In the genomic region with DNA sequence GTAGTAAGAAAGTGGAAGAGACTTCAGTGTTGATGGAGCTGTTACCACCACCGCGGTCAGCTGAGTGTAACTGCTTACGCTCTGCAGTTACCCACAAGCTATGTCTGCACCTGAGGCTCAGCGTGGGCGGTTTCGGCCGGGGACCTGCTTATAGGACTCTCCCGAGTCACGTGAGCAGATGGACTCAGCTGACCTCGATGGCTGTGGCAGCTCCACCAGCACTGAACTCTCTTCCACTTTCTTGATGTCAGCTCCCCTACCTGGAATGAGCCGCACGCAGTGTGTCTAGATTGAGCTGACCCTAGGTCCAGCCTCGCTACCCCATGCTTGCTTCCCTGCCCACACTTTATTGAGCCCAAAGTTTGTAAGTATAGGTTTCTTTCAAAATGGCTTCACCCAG, we compare ENCODE assay signal across 24 mouse cellular contexts. TPM values are rescaled to one million over a fixed set of nuclear protein-coding genes. Genes with fewer than 3 reads are reported as not detected.
DNase-seq lines count a peak whose midpoint lies in the region; ATAC-seq lines count a peak whose summit lies in the region.
"Had no signal": no experiment of that assay in that cellular context is flagged by ENCODE, and none has a peak within 500 bp of the region (broad histone marks: within the 10 kb centered on the region; RNA-seq: fewer than 3 reads in every experiment).

No protein-coding gene starts in this region.

- H3K36me3 ChIP-seq in heart, embryonic 10.5 days, result no peaks in the 10 kb centered on the region; the same call in 1 of the 2 replicates
- H3K36me3 ChIP-seq in limb, embryonic 10.5 days, result no peaks in the 10 kb centered on the region
- no peaks in the 10 kb centered on the region for H3K36me3 ChIP-seq in hindbrain, embryonic 13.5 days
- H3K36me3 ChIP-seq: embryonic facial prominence, embryonic 10.5 days; embryonic facial prominence, embryonic 12.5 days; forebrain, embryonic 15.5 days; G1E had no signal

- no peak overlapping the region for H3K4me2 ChIP-seq in hindbrain, embryonic 13.5 days
- H3K4me2 ChIP-seq: embryonic facial prominence, embryonic 12.5 days; forebrain, embryonic 13.5 days; forebrain, embryonic 15.5 days had no signal

- no peak overlapping the region for H3K4me3 ChIP-seq in heart, embryonic 10.5 days
- H3K4me3 ChIP-seq in limb, embryonic 10.5 days, result no peak overlapping the region
- no peak overlapping the region for H3K4me3 ChIP-seq in hindbrain, embryonic 13.5 days
- H3K4me3 ChIP-seq: embryonic facial prominence, embryonic 10.5 days; embryonic facial prominence, embryonic 12.5 days; forebrain, embryonic 13.5 days; forebrain, embryonic 15.5 days had no signal

- H3K9ac ChIP-seq in hindbrain, embryonic 13.5 days, result no peak overlapping the region
- H3K9ac ChIP-seq: embryonic facial prominence, embryonic 12.5 days; forebrain, embryonic 13.5 days; forebrain, embryonic 15.5 days; forebrain, postnatal 0 days had no signal

- no peak for ATAC-seq in hindbrain, embryonic 13.5 days (ENCODE audit: low FRiP score)
- ATAC-seq: activated CD4-positive, CD25-positive, alpha-beta regulatory T cell, adult 4 months; CD4-positive, CD25-positive, alpha-beta regulatory T cell, adult 4 months; forebrain, embryonic 13.5 days; forebrain, embryonic 15.5 days; forebrain, postnatal 0 days; Patski had no signal

- peak; percentile 70 for DNase-seq in heart, embryonic 10.5 days (ENCODE audit: low spot score)
- no peak for DNase-seq in heart, postnatal 14 days
- peak; percentile 12 for DNase-seq in limb, embryonic 10.5 days (ENCODE audit: low spot score)
- no peak for DNase-seq in thymus, postnatal 14 days
- DNase-seq: adrenal gland, adult 8-10 months; adrenal gland, postnatal 14 days; adrenal gland, postnatal 36 days; B cell, adult 2 months; cerebellum, adult 11-12 months; cerebellum, adult 2 months; cerebellum, adult 9-10 months; cerebellum, postnatal 10 days; cerebellum, postnatal 25 days had no signal

- no peaks in the 10 kb centered on the region for H3K27me3 ChIP-seq in heart, embryonic 10.5 days (ENCODE audit: insufficient read depth, poor library complexity, severe bottlenecking)
- H3K27me3 ChIP-seq in limb, embryonic 10.5 days (ENCODE audit: low read depth, poor library complexity, severe bottlenecking), result no peaks in the 10 kb centered on the region
- H3K27me3 ChIP-seq in hindbrain, embryonic 13.5 days, result no peaks in the 10 kb centered on the region
- H3K27me3 ChIP-seq: CH12.LX; forebrain, embryonic 13.5 days; forebrain, embryonic 15.5 days; Patski had no signal

- no peak overlapping the region for H3K27ac ChIP-seq in heart, embryonic 10.5 days
- no peak overlapping the region for H3K27ac ChIP-seq in limb, embryonic 10.5 days
- H3K27ac ChIP-seq in hindbrain, embryonic 13.5 days, result no peak overlapping the region
- H3K27ac ChIP-seq: embryonic facial prominence, embryonic 10.5 days; embryonic facial prominence, embryonic 12.5 days; forebrain, embryonic 13.5 days; forebrain, embryonic 15.5 days had no signal

- no peaks in the 10 kb centered on the region for H3K9me3 ChIP-seq in heart, embryonic 10.5 days
- H3K9me3 ChIP-seq in limb, embryonic 10.5 days (replicated peaks), result no peaks in the 10 kb centered on the region
- H3K9me3 ChIP-seq in hindbrain, embryonic 13.5 days, result no peaks in the 10 kb centered on the region
- H3K9me3 ChIP-seq: embryonic facial prominence, embryonic 10.5 days; embryonic facial prominence, embryonic 12.5 days; forebrain, embryonic 15.5 days had no signal

- H3K4me1 ChIP-seq in heart, embryonic 10.5 days, result peaks cover 8% of the 10 kb centered on the region
- H3K4me1 ChIP-seq in limb, embryonic 10.5 days, result peaks cover 17% of the 10 kb centered on the region
- peaks cover 5% of the 10 kb centered on the region; the same call in 1 of the 2 replicates for H3K4me1 ChIP-seq in hindbrain, embryonic 13.5 days (replicated peaks)

- 91% methylated on average over 13 of the region's 13 CpGs for WGBS in heart, embryonic 10.5 days
- 94% methylated on average over 13 of the region's 13 CpGs for WGBS in limb, embryonic 10.5 days
- WGBS in hindbrain, embryonic 13.5 days, result 97% methylated on average over 13 of the region's 13 CpGs

- intact Hi-C loops in heart, postnatal 14 days (cut with DNase I), result no loop called here

RNA-seq across cellular contexts. Expression of gene Cog6, which starts 56.1 kb away (rescaled TPM):
- polyA plus RNA-seq in heart, embryonic 10.5 days (2016; fragmentation: Nextera tagmentation; extraction: Ambion mirVana), result 45.0 and 57.7 TPM in 2 replicates
- 10 to 100 TPM; 49.3 to 54.7 TPM for total RNA-seq in heart, postnatal 14 days (2021)
- 36.4 and 46.3 TPM in 2 replicates for polyA plus RNA-seq in limb, embryonic 10.5 days (2016; fragmentation: Nextera tagmentation; extraction: Ambion mirVana)
- polyA plus RNA-seq in hindbrain, embryonic 13.5 days (2015; fragmentation: Nextera tagmentation; extraction: Ambion mirVana), result 53.5 and 57.6 TPM in 2 replicates

Comparison
In these comparisons a context has a peak if more than half of its experiments do, and no peak if none do; other contexts are left out.
1. DNase-seq: peak in heart, embryonic 10.5 days (single experiment) and limb, embryonic 10.5 days (single experiment); none in heart, postnatal 14 days (0 of 2) and thymus, postnatal 14 days (single experiment).